Comparison of ENCODE assay signal across 10 mouse cellular contexts in genomic region chr5:24952842-24953741, GRCm38 (mm10).
DNase-seq lines count a peak whose midpoint lies in the region; ATAC-seq lines count a peak whose summit lies in the region.
"Had no signal": no experiment of that assay in that cellular context is flagged by ENCODE, and none has a peak within 500 bp of the region (broad histone marks: within the 10 kb centered on the region; RNA-seq: fewer than 3 reads in every experiment).

No protein-coding gene starts in this region.

- DNase-seq in cerebellum, adult 11 months = peak; percentile 48
- DNase-seq in left cerebral cortex, adult 11 months (ENCODE audit: low spot score) = peak; percentile 22
- DNase-seq in left cerebral cortex, postnatal 36 days (ENCODE audit: low spot score in 2 of 2) = no peak
- DNase-seq in cerebellum, postnatal 14 days = peak; percentile 42 to 45
- peak; percentile 40 to 51 for DNase-seq in layer of hippocampus, adult 8-10 months (ENCODE audit: low spot score in 2 of 2)
- no peak for DNase-seq in liver, embryonic 11.5 days (ENCODE audit: low spot score)
- DNase-seq: lung, postnatal 14 days had no signal

- no peaks in the 10 kb centered on the region for H3K9me3 ChIP-seq in liver, embryonic 11.5 days (ENCODE audit: control insufficient read depth, low read length)

- ATAC-seq in cerebellum, adult (ENCODE audit: insufficient number of reproducible peaks, low FRiP score, low TSS enrichment) = no peak
- ATAC-seq in megakaryocyte progenitor cell, adult 5-6 weeks (replicated peaks; ENCODE audit: poor library complexity) = no peak
- ATAC-seq in liver, embryonic 11.5 days (replicated peaks; ENCODE audit: low FRiP score) = no peak

- whole genome bisulfite sequencing in liver, embryonic 11.5 days = 67% methylated on average over 16 of the region's 16 CpGs

- H3K4me1 ChIP-seq in liver, embryonic 11.5 days (replicated peaks; ENCODE audit: control insufficient read depth, insufficient read depth, low read length) = no peaks in the 10 kb centered on the region

- intact Hi-C loops in left cerebral cortex, postnatal 36 days (cut with DNase I) = no loop called here

- H3K4me3 ChIP-seq in liver, embryonic 11.5 days (ENCODE audit: low read depth, low read length) = no peak overlapping the region

- H3K9ac ChIP-seq in liver, embryonic 11.5 days (ENCODE audit: low read depth, low read length) = no peak overlapping the region

- no peaks in the 10 kb centered on the region for H3K36me3 ChIP-seq in liver, embryonic 11.5 days (ENCODE audit: control insufficient read depth, insufficient read depth, low read length)

- H3K27me3 ChIP-seq in liver, embryonic 11.5 days (replicated peaks; ENCODE audit: control insufficient read depth, insufficient read depth, low read length) = peaks cover 4% of the 10 kb centered on the region

- no peak overlapping the region for H3K27ac ChIP-seq in liver, embryonic 11.5 days (ENCODE audit: low read depth, low read length)
- H3K27ac ChIP-seq: kidney, postnatal 0 days had no signal

- no peak overlapping the region for H3K4me2 ChIP-seq in liver, embryonic 11.5 days

Comparison
In these comparisons a context has a peak if more than half of its experiments do, and no peak if none do; other contexts are left out.
1. DNase-seq: peak in cerebellum, adult 11 months (single experiment), left cerebral cortex, adult 11 months (single experiment), cerebellum, postnatal 14 days (2 of 2) and layer of hippocampus, adult 8-10 months (2 of 2); none in left cerebral cortex, postnatal 36 days (0 of 2) and liver, embryonic 11.5 days (single experiment).